Mouse (Mus musculus): ENCODE results near the gene Sppl2b. TPM values are rescaled to one million over a fixed set of nuclear protein-coding genes. Genes with fewer than 3 reads are reported as not detected.
A peak's percentile ranks its signal among the peaks of the same experiment; 100 is the strongest.

Gene Sppl2b
- total RNA-seq, 2 experiments from 2014 or later: 13.6 to 17.6 TPM

DNA sequence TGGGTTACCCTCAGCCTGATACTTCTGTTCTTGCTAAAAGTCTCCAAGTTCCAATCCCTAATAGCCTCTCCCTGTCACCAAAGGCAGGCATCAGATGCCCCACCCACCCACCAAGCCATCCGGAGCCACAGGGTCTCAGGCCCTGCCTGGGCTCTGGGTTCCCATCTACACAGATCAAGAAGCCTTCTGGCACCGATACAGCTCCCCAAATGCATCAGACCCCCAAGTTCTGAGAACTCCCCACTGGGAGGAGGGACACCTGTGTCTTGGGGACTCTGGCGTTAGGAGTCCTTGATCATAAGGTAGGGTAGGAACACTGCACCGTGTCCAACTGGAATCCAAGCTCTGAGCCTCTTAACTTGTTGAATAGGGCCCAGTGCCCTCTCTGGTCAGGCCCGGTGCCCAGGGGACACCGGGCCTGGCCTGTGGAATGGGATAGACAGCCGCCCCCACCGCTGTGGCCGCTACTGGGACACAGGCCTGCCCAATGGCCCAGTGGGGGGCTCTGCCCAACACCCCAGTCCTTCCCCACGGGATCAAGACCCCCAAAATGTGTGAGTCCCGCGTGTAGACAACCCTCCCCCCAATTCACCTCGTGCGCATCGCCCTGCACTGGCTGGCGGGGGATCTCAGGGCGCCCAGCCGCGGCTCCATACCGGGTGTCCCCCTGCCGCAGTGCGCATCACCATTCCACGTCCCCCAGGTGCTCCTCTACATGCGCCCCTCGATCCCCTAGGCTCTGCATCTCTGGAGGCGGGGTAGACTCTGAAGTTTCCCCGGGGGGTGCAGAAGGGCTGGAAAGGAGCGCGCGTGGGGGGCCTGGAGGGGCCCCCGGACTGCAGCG is 11.8 kb upstream of the Sppl2b start:
- no peak for DNase-seq
- intact Hi-C loops (cut with DNase I): no loop called here

DNA sequence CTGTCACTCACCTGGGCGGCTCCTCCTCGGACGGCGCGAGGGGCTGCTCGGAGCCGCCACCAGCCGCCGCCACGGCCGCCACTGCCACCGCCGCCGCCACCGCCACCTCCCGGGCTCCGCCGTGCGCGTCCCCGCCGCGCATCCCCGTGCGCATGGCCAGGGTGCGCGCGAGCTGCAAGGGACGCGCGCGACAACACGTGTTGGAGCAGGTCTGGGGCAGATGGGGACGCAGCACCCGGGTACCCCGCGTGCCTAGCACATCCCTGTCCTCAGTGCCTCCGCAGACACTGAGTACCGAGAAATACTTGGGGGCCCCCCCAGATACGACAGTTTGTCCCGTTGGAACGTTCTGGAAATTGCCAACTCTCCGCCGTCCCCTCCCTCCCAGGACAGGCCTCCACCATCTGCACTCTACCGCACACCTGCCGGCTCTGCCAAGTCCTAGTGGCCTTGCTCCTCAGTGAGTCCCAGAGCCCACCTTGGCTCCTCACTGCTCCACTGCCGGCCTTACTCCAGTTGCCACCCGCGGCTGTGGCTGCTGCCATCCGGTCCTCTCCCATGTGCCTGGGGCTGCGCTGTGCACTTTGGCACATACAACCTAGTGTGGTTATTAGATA is 11.0 kb upstream of the Sppl2b start, which contains the start of gene Lingo3:
Gene Lingo3, minus strand, starts transcription at position 109 of the 617 bp plus-strand sequence.
- intact Hi-C loops (cut with DNase I): no loop called here
- DNase-seq: no peak

DNA sequence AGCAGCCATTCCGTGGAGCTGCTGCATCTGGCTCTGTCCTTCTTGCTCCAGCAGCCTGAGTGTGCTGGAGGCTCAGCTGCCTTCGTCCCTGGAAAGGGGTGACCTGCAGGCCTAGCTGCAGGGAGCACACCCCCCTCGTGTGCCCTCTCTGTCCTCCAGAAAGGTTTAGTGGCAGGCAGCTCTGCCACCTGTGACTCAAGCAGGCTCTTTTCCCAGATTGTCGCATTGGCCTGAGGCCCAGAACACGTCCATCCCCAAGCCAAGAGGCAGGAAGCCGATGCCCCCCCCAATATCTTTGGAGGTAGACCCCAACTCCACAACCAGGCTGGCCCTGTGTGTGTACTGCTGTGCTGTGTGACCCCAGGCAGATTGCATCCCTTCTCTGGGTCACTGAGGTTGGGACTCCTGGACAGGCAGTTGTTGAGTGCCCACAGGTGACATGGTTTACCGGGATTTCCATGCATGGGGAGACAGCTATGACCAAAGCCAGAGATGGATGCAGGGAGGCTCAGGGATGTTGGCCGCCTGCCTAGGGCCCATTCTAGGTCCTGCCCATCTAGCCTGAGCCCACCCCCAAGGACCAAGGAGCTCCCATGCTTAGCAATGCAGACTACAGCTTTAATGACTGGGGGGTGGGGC is 9.9 kb upstream of the Sppl2b start:
- no peak for DNase-seq
- intact Hi-C loops (cut with DNase I): no loop called here

DNA sequence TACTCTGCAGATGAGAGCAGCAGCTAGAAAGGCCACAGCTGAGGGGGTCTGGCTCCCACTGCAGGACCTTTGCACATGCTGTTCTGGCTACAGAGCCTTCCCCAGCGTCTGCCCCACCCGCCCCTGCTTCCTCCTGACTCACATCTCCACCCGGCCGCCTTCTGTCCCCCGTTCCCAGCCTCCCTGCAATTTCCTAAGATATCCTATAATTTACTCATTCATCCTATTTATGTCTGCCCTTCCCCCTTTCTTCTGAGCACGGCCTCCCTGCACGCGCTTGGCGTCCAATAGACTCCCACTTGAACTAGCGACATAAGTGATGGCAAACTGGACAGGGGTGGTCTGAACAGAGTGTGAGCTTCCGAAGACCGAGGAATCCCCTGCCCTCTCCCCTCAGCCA is 9.3 kb upstream of the Sppl2b start:
- DNase-seq: no peak
- intact Hi-C loops (cut with DNase I): no loop called here

DNA sequence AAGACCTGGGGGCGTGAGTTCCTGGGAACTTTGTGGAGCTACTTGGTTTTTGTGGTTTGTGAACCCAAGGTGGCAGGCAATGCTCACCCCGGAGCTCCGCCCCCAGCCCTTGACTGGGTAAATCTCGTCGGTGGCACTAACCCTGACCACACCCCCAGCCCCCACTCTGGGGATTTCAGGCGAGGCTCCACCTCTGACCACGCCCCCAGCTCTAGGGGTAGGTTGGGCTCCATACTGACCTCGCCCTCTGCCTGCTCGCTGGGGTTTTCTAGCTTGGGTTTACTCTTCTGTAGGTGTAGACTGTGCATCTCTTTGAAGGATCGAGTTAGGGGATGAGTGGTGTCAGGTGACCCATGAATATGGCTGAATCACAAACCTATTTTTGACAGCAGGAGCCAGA is 6.5 kb upstream of the Sppl2b start:
- peak in 1 of 2 experiments; percentile 48 for DNase-seq
- intact Hi-C loops (cut with DNase I): no loop called here

DNA sequence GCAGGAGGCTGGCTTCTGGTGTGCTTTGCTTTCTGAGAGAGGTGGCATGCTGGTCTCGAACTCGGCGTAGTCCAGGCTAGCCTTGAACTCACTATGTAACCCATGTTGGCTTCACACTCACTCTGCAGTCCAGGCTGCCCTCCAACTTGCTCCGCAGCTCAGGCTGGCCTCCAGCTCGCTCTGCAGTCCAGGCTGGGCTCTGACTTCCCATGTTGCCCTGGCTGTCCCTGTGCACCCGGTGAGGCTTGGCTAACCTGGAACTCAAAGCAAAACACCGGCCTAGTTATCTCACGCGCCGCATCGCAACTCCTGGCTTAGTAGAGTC is 636 bp downstream of the Sppl2b start:
- intact Hi-C loops (cut with DNase I): no loop called here
- DNase-seq: no peak

DNA sequence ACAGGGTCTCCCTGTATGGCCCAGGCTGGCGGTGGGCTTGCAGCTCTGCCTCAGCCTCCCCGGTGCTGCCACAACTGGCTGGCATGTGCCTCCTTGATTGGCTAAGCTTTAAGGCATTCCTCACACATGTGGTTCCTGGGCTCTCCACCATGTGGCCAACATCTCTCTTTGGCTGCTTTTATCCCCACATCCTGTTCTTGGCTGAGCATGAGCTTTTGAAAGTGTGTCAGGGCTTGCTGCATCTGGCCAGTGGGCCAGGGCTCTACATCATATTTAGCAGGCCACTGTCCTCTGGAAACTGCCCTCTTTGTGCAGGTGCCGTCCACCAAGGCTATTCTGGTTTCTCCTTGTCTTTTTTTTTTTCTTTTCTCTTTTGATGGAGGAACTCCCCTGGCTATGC is 1.2 kb downstream of the Sppl2b start:
- no peak for DNase-seq
- intact Hi-C loops (cut with DNase I): no loop called here

DNA sequence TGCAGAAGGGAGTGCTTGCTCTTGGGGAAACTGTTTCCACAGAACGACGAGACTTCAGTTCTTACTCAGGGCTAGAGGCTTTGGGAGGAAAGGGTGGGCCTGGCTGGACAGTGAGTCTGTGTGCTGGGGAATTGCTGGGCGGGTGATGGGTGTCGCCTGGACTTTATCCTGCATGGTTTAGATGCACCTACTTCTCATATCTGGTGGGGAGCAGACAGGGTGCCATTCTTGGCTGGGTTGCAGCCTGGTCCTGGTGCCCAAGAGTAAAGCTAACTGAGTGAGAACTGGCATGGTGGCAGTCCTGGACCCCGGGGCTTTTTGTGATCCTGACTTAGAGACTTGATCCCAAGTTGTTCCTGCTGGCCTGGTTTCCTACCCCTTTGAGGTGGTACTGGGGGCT is 1.8 kb downstream of the Sppl2b start:
- DNase-seq: no peak
- intact Hi-C loops (cut with DNase I): no loop called here

DNA sequence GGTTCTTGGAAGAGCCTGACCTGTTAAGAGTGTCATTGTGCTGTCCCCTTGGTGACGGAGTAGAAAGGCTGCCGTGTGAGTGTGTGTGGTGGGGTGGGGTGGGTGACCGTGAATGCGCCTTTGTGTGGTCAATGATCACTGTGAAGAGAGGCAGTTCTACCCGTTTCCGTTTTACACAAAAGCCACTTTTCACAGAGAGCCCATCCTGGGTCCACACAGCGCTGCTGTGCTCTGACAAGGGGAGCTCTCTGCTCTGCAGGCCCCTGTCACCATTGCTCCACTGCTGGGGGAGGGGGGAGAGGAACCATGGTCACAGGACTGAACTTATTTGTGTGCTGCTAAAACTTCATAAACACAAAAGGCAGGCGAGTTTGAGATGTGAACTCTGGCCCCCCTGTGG is 2.3 kb downstream of the Sppl2b start:
- intact Hi-C loops (cut with DNase I): no loop called here
- DNase-seq: no peak

DNA sequence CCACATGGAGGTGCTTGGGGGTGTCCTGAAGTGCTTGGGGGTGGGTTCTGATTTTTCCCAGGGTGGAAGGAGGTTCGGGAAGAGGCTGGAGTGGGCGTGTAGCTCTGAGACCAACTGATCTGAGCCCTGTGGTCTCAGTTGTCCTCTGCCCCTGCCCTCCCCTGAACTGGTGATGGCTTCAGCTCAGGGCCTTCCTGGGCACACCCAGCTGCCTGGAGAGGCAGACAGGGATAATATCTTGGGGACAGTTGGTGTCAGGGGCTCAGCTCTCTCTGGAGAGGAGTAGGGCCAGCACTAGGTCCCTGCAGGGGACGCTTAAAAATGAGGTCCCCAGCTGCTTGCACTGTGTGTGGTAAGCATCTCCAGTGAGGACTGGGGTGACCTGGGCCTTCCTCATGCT is 2.8 kb downstream of the Sppl2b start:
- no peak for DNase-seq
- intact Hi-C loops (cut with DNase I): no loop called here

DNA sequence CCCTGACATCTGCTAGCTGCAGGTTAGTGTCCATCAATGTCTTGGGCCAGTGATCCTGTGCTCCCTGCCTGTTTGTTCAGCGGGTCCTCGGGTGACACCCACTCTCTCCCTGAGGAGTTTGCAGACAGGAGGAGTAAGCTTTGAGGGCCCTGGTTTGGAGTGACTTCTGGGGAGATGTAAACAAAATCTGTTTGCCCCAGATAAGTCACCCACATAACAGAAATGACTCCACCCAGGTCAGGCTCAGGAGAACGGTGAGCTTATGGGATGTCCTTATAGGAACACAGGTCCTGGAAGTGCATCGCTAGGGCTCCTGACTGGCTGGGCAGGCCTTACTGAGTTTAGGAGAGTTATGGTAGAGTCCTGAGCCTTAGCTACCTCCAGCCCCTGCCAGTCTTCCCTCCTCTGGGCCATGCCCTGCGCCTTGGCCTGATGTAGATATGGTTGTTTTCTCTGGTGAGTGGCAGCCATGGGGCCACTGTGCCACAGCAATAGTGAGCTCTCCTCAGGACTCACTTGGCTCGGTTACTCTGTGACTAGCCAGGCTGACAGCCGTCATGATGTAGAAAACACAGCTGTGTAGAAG is 3.4 kb downstream of the Sppl2b start:
- intact Hi-C loops (cut with DNase I): no loop called here
- DNase-seq: no peak

DNA sequence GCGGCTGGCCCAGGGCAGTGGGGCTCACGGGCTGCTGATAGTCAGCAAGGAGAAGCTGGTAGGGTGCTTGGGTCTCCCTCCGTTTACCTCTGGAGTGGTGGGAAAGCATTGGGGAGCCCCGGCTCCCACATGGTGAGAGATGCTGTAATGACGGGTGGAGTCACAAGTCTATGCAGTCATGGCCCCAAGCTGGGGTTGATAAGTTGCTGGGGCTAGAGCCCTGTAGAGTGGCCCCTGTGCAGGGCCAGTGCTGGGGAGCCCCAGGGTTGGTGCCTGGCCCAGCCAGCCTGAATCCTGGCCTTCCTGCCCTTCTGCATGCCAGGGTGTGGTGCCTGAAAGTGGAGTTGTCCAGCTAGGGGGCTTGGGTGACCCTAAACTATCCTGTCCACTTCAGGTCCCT is 7.2 kb downstream of the Sppl2b start:
- DNase-seq: no peak

DNA sequence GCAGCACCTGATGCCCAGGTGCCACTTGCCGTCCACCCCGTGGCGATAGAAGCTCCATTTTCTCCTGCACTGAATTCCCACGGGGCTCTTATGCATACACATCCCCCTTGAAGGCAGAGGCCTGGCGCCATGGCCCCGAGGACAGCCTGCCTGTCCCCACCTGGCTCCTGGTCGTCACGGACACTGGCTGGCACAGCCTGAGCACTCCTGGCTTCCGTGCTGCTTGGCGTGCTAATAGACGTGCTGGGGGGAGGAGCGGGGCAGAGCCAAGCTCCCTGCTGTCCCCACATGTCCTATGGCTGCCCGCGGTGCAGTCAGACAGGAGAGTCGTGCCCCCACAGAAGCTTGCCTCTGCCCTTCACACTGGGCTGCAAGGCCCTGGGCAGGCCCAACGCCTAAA is 9.4 kb downstream of the Sppl2b start:
- DNase-seq: peak; percentile 50 to 57
- intact Hi-C loops (cut with DNase I): no loop called here

More for the DNA sequence above, 7.2 kb downstream of the Sppl2b start:
- intact Hi-C loops (cut with DNase I): no loop called here

DNA sequence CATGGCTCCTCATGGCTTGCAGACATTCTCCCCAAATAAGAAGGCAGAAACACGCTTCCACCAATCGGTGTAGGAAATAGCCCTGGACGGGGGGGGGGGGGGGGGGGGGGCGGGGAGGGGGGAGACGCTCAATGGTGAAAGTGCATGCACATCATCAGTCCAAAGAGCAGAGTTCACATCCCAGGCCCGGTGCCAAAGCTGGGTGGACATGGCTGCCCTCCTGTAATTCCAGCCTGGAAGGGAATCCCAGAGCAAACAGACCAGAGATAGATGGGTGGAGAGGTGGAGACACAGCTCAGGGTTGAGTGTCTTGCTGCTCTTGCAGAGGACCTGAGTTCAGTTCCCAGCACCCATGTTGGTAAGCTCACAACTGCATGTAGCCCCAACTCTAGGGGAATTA is 15.9 kb downstream of the Sppl2b start:
- no peak for DNase-seq
- intact Hi-C loops (cut with DNase I): no loop called here

DNA sequence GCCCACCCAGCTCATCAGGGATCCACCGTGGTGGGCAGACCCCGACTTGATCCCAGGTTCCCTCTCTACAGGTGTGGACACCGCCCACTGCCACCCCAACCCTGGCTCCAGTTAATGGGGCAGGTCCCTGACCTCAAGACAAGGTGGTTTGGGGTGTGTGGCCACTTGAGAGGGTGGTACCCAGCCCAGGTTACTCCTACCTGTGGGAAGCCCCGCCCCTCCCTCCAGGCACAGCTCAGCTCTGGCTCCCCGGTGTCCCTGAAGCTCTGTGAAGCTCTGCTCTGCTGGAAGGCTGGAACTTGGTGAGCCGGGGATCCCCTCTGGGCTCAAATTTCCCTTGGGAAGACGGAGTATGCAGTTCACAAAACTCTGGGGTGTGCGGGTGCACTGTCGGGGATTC is 16.5 kb downstream of the Sppl2b start, which contains the start of gene Tmprss9:
Gene Tmprss9, plus strand, starts transcription at position 268 of the 400 bp plus-strand sequence.
- intact Hi-C loops (cut with DNase I): no loop called here
- DNase-seq: no peak

DNA sequence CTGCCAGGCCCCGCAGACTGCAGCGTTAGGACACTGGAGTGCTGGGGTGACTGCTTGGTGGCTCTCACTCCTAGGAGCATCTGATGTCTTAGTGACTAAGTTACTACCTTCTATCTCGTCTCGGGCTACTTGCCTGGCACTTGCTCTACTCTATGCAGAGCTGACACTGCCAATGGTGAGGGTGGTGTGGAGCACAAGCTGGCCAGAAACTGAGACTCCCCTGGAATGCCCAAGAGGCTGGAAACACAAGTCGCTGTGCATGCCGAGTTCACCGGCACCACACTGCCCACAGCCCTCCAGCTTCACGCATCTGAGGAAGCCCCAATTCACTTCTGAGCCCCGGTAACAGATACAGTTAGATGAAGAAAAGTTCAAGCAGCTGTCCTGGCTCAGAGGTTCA is 19.0 kb downstream of the Sppl2b start:
- DNase-seq: no peak
- intact Hi-C loops (cut with DNase I): no loop called here

DNA sequence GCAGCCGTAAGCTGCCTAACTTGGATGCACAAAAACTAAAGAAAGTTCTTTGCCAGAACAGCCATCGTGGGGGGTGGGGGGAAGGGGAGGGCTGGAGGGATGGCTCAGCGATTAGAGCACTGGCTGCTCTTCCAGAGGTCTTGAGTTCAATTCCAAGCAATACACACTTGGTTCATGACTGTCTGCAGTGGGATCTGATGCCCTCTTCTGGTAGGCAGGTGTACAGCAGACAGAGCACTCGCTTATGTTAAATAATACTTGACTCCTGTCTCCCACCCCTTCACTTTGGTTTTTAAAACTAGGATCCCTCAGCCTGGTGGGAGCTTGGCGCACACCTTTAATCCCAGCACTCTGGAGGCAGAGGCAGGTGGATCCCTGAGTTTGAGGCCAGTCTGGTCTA is 21.0 kb downstream of the Sppl2b start:
- peak in 1 of 2 experiments; percentile 37 for DNase-seq
- intact Hi-C loops (cut with DNase I): loop anchor here (2.0 kb wide), 1 partner anchor 53 kb away; no protein-coding TSS in a partner anchor

DNA sequence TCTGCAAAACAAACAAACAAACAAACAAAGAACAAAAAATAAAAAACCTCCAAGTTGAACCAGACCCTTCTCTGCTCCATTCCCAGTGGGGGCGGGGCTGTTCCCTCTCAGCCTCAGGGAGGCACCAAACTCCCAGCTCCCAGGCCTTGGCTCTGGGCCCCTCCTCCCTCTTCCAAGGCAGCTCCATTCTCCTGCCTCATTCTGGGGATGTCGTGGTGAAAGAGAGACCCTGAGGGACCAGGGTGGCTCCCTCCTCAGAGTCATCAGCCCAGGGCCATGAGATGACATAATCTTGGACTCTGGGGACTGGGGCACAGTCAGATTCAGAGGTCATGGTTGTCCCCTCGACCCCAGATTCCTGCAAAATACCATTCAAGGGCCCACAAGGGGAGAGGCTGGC is 21.5 kb downstream of the Sppl2b start:
- DNase-seq: no peak

DNA sequence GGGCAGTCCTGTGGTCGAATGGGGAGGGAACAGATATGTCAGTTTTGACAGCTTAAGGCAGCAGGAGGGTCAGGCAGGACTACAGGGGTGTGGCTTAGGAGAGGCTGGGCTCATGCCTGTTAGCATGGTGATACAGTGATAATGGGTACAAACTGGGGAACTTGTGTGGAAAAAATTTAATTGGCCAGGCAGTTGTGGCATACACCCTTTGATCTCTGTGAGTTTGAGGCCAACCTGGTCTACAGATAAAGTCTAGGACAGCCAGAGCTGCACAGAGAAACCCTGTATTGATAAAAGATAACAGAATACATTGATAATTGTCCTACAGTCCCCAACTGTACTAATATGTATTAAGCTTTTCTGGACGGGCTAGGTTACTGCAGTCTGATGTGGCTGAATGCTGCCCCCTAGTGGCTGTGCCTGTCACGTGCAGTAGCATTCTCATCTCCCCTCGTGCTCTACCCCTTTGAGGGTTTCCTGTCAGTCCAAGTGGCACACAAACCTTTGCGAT is 25.1 kb downstream of the Sppl2b start:
- peak in 1 of 2 experiments; percentile 45 for DNase-seq

More for the DNA sequence above, 21.5 kb downstream of the Sppl2b start:
- intact Hi-C loops (cut with DNase I): loop anchor here (2.0 kb wide), 1 partner anchor 54 kb away; no protein-coding TSS in a partner anchor

DNA sequence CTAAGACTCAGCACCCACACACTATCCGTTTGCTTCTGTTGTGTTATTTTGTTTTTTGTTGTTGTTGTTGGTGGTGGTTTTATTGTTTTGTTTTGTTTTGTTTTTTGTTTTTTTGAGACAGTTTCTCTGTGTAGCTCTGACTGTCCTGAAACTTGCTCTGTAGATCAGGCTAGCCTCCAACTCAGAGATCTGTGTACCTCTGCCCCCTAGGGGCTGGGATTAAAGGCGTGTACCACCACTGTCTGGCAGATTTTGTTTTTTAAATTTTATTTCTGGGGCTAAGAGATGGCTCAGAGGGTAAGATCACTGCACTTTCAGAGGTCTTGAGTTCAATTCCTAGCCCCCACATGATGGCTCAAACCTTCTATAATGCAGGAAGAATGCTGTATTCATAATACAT is 25.8 kb downstream of the Sppl2b start:
- DNase-seq: no peak
- intact Hi-C loops (cut with DNase I): no loop called here

More for the DNA sequence above, 25.1 kb downstream of the Sppl2b start:
- intact Hi-C loops (cut with DNase I): no loop called here

DNA sequence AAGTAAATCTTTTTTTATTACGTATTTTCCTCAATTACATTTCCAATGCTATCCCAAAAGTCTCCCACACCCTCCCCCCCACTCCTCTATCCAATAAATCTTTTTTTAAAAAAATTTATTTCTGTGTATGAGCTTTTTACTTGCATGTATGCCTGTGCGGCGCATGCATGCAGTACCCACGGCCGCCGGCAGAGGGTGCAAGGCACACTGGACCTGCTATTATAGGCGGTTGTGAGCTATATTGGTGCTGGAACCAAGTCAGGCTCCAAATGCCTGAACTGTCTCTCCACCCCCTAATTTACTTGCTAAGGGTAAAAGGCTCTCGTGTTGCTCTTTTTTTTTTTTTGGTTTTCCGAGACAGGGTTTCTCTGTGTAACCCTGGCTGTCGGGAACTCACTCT is 26.2 kb downstream of the Sppl2b start:
- peak; percentile 60 to 75 for DNase-seq
- intact Hi-C loops (cut with DNase I): no loop called here
